ENCODE assay signal across 24 mouse cellular contexts in genomic region chr11:39963705-39964104, GRCm38 (mm10).
"Had no signal": no experiment of that assay in that cellular context is flagged by ENCODE, and none has a peak within 500 bp of the region (broad histone marks: within the 10 kb centered on the region; RNA-seq: fewer than 3 reads in every experiment).

No protein-coding gene starts in this region.

- ATAC-seq: forebrain, embryonic 16.5 days; hindbrain, embryonic 16.5 days; inflammation-experienced regulatory T-cells, adult 6 months had no signal

- H3K9me3 ChIP-seq: heart, embryonic 10.5 days; heart, embryonic 12.5 days; hindbrain, embryonic 10.5 days; hindbrain, embryonic 12.5 days; limb, embryonic 10.5 days; limb, embryonic 12.5 days; liver, embryonic 13.5 days; liver, embryonic 15.5 days had no signal

- H3K27me3 ChIP-seq: heart, embryonic 12.5 days; hindbrain, embryonic 12.5 days; limb, embryonic 12.5 days; liver, embryonic 13.5 days; liver, embryonic 15.5 days had no signal

- H3K4me3 ChIP-seq: heart, embryonic 10.5 days; heart, embryonic 12.5 days; hindbrain, embryonic 10.5 days; hindbrain, embryonic 12.5 days; layer of hippocampus, adult 2 months; left cerebral cortex, adult 2 months; limb, embryonic 10.5 days; limb, embryonic 12.5 days; liver, embryonic 13.5 days; liver, embryonic 15.5 days had no signal

- H3K9ac ChIP-seq: heart, embryonic 12.5 days; hindbrain, embryonic 12.5 days; hindbrain, embryonic 14.5 days; limb, embryonic 12.5 days; liver, embryonic 13.5 days; liver, embryonic 15.5 days had no signal

- H3K4me1 ChIP-seq: heart, embryonic 10.5 days; heart, embryonic 12.5 days; hindbrain, embryonic 10.5 days; hindbrain, embryonic 12.5 days; limb, embryonic 10.5 days; limb, embryonic 12.5 days; liver, embryonic 13.5 days; liver, embryonic 15.5 days had no signal

- H3K27ac ChIP-seq: heart, embryonic 10.5 days; hindbrain, embryonic 10.5 days; hindbrain, embryonic 12.5 days; hindbrain, embryonic 14.5 days; layer of hippocampus, adult 2 months; left cerebral cortex, adult 2 months; limb, embryonic 10.5 days; limb, embryonic 12.5 days; liver, embryonic 13.5 days; liver, embryonic 15.5 days had no signal

- DNase-seq: gastrocnemius, postnatal 14 days; gastrocnemius, postnatal 36 days; heart, adult 11 months; heart, postnatal 10 days; heart, postnatal 4 days; kidney, adult 11 months; kidney, adult 8-10 months; kidney, postnatal 14 days; liver; liver, embryonic 13.5 days had no signal

- H3K4me2 ChIP-seq: heart, embryonic 12.5 days; hindbrain, embryonic 12.5 days; hindbrain, embryonic 14.5 days; limb, embryonic 12.5 days; liver, embryonic 11.5 days; liver, embryonic 13.5 days; liver, embryonic 15.5 days had no signal

- H3K36me3 ChIP-seq: heart, embryonic 10.5 days; heart, embryonic 12.5 days; hindbrain, embryonic 10.5 days; hindbrain, embryonic 12.5 days; limb, embryonic 10.5 days; limb, embryonic 12.5 days; liver, embryonic 13.5 days; liver, embryonic 15.5 days had no signal
